Mouse (Mus musculus) right cerebral cortex, postnatal 10 days (tissue): Measurements from ENCODE around the gene Emc9.
A peak's percentile ranks its signal among the peaks of the same experiment; 100 is the strongest.

Experiments
- DNase-seq, 2 experiments: peaks; one replicate each; pipeline ENCODE4 v3.0.0; 2021; ENCODE audit warnings: low spot score in 2 of 2

Emc9 gene

DNA sequence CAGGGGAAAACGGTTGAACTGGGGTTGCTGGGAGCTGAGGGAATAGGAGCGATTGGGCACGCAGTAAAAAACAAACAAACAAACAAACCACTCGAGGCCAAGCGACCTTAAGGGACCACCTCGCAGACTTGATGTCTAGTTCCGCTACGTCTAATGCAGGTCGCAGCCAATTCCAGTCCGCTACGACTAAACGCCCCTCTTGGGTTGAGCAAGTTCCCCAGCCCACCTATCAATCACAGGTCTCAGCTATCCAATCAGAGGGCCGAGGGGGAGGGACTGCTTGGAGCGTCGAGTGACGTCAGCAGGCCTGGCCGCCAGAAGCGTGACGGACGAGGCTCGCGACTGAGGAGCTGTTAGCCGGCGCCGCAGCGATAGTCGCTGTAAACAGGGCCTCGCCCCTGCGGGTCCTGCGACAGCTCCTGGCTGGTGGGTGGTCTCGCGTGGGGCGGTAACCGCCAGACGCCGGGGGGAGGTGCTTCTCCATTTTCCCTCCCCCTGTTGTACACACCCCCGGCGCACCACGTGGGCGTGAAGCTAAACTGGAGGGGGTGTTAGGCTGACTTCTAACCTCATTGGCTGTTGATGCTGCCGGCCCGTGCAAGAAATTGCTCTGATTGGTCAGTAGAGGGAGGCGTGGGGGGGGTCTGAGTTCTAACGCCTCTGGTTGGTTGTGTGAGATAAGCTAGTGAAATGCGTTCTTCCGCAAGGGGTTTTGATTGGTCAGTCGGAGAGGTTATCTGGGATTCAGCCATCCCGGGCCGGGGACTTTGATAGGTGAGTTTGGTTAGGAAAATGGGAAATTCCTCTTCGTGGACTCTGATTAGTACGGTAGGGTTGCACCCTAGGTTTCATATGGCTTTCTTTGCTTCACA is 24.7 kb downstream of the Emc9 start, which contains the start of gene A730061H03Rik:
Gene A730061H03Rik (minus strand): TSS at position 205 of the 872 bp plus-strand sequence.
- peak; percentile 99 to 100 for DNase-seq

DNA sequence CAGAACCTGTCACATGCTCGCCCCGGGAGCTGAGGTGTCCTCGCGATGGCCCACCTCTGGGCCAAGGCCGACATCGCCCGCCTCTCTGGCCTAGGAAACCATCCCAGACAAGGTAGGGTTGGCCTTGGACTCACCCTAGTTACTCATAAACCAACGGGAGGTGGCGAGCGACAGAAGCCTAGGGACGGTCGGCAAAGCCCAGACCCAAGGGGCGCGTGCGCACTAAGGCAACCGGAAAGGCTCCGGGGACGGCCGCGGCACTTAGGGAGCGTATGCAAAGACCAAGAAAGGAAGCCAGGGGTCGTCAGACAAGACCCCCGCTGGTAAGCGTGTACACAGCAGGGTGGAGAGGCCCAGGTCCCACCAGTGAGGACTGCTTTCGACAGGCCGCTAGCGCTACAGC is 25.3 kb downstream of the Emc9 start, which contains the start of gene Dcaf11:
Gene Dcaf11 (plus strand): TSS at position 208 of the 403 bp plus-strand sequence.
- DNase-seq, result peak; percentile 94 to 95

- no peak for DNase-seq
Measured at GRCm38 (mm10) chr14:55558740-55559448, 26.2 kb downstream of the Emc9 start.

GRCm38 (mm10) chr14:55557587-55557986 is 27.5 kb downstream of the Emc9 start:
- DNase-seq, result no peak

DNA sequence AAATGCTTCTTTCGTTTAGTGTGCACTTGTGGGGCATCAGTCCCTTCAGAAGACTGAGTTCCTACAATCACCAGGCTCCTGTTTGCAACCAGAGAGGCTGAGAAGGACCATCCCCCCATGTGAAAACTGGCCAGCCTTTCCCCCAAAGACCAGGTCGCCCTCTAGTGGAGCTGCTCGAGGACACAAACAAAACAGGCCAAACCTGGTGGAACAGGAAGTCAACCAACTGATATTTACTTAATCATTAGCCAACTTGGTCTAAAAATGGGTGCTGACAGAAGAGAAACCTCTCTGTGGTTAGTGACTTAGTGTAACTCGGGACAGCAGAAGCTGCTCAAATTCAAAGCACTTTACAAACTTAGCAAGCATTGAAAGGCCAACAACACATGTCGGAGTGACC is 28.1 kb downstream of the Emc9 start:
- DNase-seq, result peak; percentile 77 to 84

DNA sequence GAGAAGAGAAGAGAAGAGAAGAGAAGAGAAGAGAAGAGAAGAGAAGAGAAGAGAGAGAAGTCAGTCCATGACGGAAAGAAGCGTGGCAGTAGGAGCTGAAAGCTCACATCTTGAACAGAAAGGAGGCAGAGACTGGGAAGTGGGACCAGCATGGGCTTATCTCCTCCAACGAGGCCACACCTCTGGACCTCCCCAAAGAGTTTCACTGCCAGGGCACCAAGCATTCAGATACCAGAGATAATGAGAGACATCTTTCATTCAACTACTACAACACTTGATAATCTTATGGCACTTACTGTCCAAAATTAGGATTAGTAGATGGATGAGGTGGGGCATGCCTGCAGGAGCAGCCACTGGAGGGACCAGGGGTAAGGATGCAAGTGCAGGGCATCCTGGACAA is 29.3 kb downstream of the Emc9 start:
- DNase-seq, result no peak

GRCm38 (mm10) chr14:55554635-55555034 is 30.5 kb downstream of the Emc9 start:
- DNase-seq, result no peak

DNA sequence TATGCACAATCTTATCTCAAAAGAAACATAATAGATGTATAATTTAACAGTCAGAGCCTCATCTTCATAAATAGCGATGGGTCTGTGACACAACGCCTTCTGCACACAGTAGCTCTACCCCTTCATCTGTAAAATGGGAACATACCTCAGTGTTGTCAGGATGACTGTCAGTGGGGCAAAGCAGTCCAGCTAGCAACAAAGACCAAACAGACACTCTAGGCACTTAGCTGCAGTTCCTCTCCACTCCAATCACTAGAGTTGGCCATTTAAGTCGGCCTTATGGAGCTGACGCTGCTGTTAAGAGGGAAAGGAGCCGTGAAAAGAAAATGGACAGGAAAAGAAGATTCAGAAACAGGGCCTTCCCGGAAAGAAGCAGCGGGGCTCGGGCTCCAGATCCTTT is 33.3 kb downstream of the Emc9 start:
- DNase-seq, result no peak

- DNase-seq, result no peak
Measured at GRCm38 (mm10) chr14:55551347-55551746, 33.8 kb downstream of the Emc9 start.

DNA sequence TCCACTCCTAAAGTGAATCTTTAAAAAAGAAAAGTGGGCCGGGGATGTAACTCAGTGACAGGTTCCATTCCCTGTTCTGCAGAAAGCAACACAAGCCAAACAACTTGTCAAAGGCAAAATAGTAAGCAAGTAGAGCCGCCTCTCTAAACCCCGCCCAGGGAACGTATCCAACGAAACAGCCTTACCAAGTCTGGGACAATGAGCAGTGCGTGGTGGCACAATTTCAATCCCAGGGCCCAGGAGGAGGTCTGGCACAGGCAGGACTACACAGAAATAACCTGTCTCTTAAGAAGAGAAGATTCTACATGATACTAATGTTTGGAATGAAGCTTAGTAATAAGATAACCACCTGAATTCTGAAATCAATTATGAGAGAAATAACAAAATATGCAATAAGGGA is 34.9 kb downstream of the Emc9 start:
- no peak for DNase-seq

GRCm38 (mm10) chr14:55544334-55544733 is 40.8 kb downstream of the Emc9 start:
- no peak for DNase-seq

- DNase-seq, result no peak
Measured at GRCm38 (mm10) chr14:55542268-55542667, 42.8 kb downstream of the Emc9 start.

GRCm38 (mm10) chr14:55540787-55541321 is 44.2 kb downstream of the Emc9 start:
- peak; percentile 81 to 87 for DNase-seq

GRCm38 (mm10) chr14:55540067-55540786 is 44.9 kb downstream of the Emc9 start, which contains the start of gene Pck2:
TSS of gene Pck2 (plus strand) at chr14:55540266.
- peak; percentile 83 to 84 for DNase-seq

GRCm38 (mm10) chr14:55536116-55536745 is 48.9 kb downstream of the Emc9 start:
- DNase-seq, result no peak
